Comparison of ENCODE assay signal across 8 mouse cellular contexts in the genomic region with DNA sequence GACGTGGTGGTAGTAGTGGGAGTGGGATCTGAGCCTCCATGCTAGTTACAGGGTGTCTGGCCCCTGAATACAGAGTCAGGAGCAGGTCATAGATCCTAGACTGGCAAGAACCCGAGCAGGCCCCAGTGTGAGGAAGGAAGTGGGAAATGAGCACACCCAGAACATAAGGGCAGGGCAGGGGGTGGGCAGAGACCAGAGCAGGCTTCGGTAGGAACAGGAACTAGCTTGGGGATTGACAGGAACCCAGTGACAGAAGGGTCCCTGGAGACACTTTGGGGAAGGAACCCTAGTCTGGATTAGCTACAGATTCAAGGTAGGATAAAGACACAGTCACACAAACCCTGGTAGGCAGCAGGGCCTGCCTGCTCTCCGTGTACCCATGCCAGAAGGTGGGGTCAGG. TPM values are rescaled to one million over a fixed set of nuclear protein-coding genes. Genes with fewer than 3 reads are reported as not detected.
A peak's percentile ranks its signal among the peaks of the same experiment; 100 is the strongest.
DNase-seq lines count a peak whose midpoint lies in the region; ATAC-seq lines count a peak whose summit lies in the region.

No protein-coding gene starts in this region.

- H3K36me3 ChIP-seq in embryonic facial prominence, embryonic 11.5 days (replicated peaks; ENCODE audit: control insufficient read depth, insufficient read depth, low read depth, low read length) = no peaks in the 10 kb centered on the region
- no peaks in the 10 kb centered on the region for H3K36me3 ChIP-seq in limb, embryonic 11.5 days (ENCODE audit: control insufficient read depth, insufficient read depth, low read length)
- no peaks in the 10 kb centered on the region for H3K36me3 ChIP-seq in midbrain, embryonic 11.5 days (ENCODE audit: control insufficient read depth, insufficient read depth, low read length)

- H3K4me1 ChIP-seq in embryonic facial prominence, embryonic 11.5 days (ENCODE audit: control insufficient read depth, insufficient read depth, low read length) = peaks cover 5% of the 10 kb centered on the region; the same call in 1 of the 2 replicates
- H3K4me1 ChIP-seq in limb, embryonic 11.5 days (ENCODE audit: control insufficient read depth, insufficient read depth, low read length) = peaks cover 13% of the 10 kb centered on the region
- peaks cover 24% of the 10 kb centered on the region for H3K4me1 ChIP-seq in midbrain, embryonic 11.5 days (ENCODE audit: control insufficient read depth, insufficient read depth, low read length)

- WGBS in embryonic facial prominence, embryonic 11.5 days = 30% methylated on average over 4 of the region's 4 CpGs
- WGBS in limb, embryonic 11.5 days = 40% methylated on average over 4 of the region's 4 CpGs
- 7% methylated on average over 4 of the region's 4 CpGs for WGBS in midbrain, embryonic 11.5 days

- DNase-seq in embryo, embryonic 9.5 days (ENCODE audit: extremely low spot score) = peak; percentile 28
- no peak for DNase-seq in embryo, embryonic 10.5 days (ENCODE audit: low spot score)
- DNase-seq in embryonic facial prominence, embryonic 11.5 days (ENCODE audit: low spot score) = no peak
- peak; percentile 44 to 52 for DNase-seq in heart, postnatal 36 days
- no peak for DNase-seq in limb, embryonic 11.5 days (ENCODE audit: low spot score)
- DNase-seq in midbrain, embryonic 11.5 days (ENCODE audit: low spot score, missing footprints) = peak; percentile 94
- DNase-seq in right cerebral cortex, postnatal 14 days = no peak
- DNase-seq in urinary bladder, postnatal 25 days (ENCODE audit: low spot score) = no peak

- no peak for ATAC-seq in embryonic facial prominence, embryonic 11.5 days (replicated peaks; ENCODE audit: insufficient number of reproducible peaks, low FRiP score, low TSS enrichment, low read depth)
- no peak for ATAC-seq in limb, embryonic 11.5 days (ENCODE audit: insufficient number of reproducible peaks, low FRiP score, low TSS enrichment, low read depth)
- no peak for ATAC-seq in midbrain, embryonic 11.5 days (ENCODE audit: low FRiP score)

- peak overlapping the region; percentile 41 for H3K9ac ChIP-seq in embryonic facial prominence, embryonic 11.5 days (replicated peaks; ENCODE audit: low read length)
- H3K9ac ChIP-seq in limb, embryonic 11.5 days (ENCODE audit: low read length) = 0 out of 2 replicates have a peak overlapping the region, but pooled peaks have one; percentile 17
- H3K9ac ChIP-seq in midbrain, embryonic 11.5 days (ENCODE audit: low read length) = peak overlapping the region; percentile 67

- intact Hi-C loops in heart, postnatal 36 days (cut with DNase I) = no loop called here

- no peaks in the 10 kb centered on the region for H3K9me3 ChIP-seq in embryonic facial prominence, embryonic 11.5 days (replicated peaks; ENCODE audit: control insufficient read depth, low read length)
- no peaks in the 10 kb centered on the region for H3K9me3 ChIP-seq in limb, embryonic 11.5 days (ENCODE audit: control insufficient read depth, low read length)
- H3K9me3 ChIP-seq in midbrain, embryonic 11.5 days (ENCODE audit: control insufficient read depth, low read length) = no peaks in the 10 kb centered on the region

- peak overlapping the region; percentile 53 for H3K27ac ChIP-seq in embryonic facial prominence, embryonic 11.5 days (replicated peaks; ENCODE audit: low read depth, low read length)
- H3K27ac ChIP-seq in limb, embryonic 11.5 days (replicated peaks; ENCODE audit: low read depth, low read length) = no peak overlapping the region
- H3K27ac ChIP-seq in midbrain, embryonic 11.5 days (ENCODE audit: low read depth, low read length) = peak overlapping the region; percentile 99

- peak overlapping the region; percentile 79 for H3K4me2 ChIP-seq in embryonic facial prominence, embryonic 11.5 days (ENCODE audit: low read depth, low read length)
- peak overlapping the region; percentile 64 for H3K4me2 ChIP-seq in limb, embryonic 11.5 days (ENCODE audit: low read depth, severe bottlenecking)
- peak overlapping the region; percentile 93 for H3K4me2 ChIP-seq in midbrain, embryonic 11.5 days

- H3K4me3 ChIP-seq in embryonic facial prominence, embryonic 11.5 days (ENCODE audit: low read depth, low read length) = peak overlapping the region; percentile 45
- peak overlapping the region; percentile 47; the same call in 1 of the 2 replicates for H3K4me3 ChIP-seq in limb, embryonic 11.5 days (ENCODE audit: low read depth, low read length)
- H3K4me3 ChIP-seq in midbrain, embryonic 11.5 days (ENCODE audit: low read depth, low read length) = peak overlapping the region; percentile 53

- H3K27me3 ChIP-seq in embryonic facial prominence, embryonic 11.5 days (ENCODE audit: control insufficient read depth, insufficient read depth, low read length) = no peaks in the 10 kb centered on the region
- no peaks in the 10 kb centered on the region for H3K27me3 ChIP-seq in limb, embryonic 11.5 days (ENCODE audit: control insufficient read depth, insufficient read depth, low read length)
- no peaks in the 10 kb centered on the region for H3K27me3 ChIP-seq in midbrain, embryonic 11.5 days (ENCODE audit: control insufficient read depth, insufficient read depth, low read length)

RNA-seq across cellular contexts. Expression of a gene that starts 1.3 kb away (rescaled TPM):
- polyA plus RNA-seq in embryonic facial prominence, embryonic 11.5 days (2014; fragmentation: Nextera tagmentation; extraction: Ambion mirVana) = 8.7 and 9.6 TPM in 2 replicates
- 10 to 100 TPM; 26.1 to 30.0 TPM for total RNA-seq in heart, postnatal 36 days (2021)
- polyA plus RNA-seq in limb, embryonic 11.5 days (2014; fragmentation: Nextera tagmentation; extraction: Ambion mirVana) = 6.0 and 6.5 TPM in 2 replicates
- 23.3 and 24.4 TPM in 2 replicates for polyA plus RNA-seq in midbrain, embryonic 11.5 days (2014; fragmentation: Nextera tagmentation; extraction: Ambion mirVana)

RNA-seq across cellular contexts. Expression of a gene that starts 13.2 kb away (rescaled TPM):
- polyA plus RNA-seq in embryonic facial prominence, embryonic 11.5 days (2014; fragmentation: Nextera tagmentation; extraction: Ambion mirVana) = 410 TPM in 2 replicates
- 100 to 1,000 TPM; 108 to 115 TPM for total RNA-seq in heart, postnatal 36 days (2021)
- polyA plus RNA-seq in limb, embryonic 11.5 days (2014; fragmentation: Nextera tagmentation; extraction: Ambion mirVana) = 411 and 426 TPM in 2 replicates
- polyA plus RNA-seq in midbrain, embryonic 11.5 days (2014; fragmentation: Nextera tagmentation; extraction: Ambion mirVana) = 365 TPM in 2 replicates

RNA-seq across cellular contexts. Expression of a gene that starts 14.1 kb away (rescaled TPM):
- 4.1 and 6.1 TPM in 2 replicates for polyA plus RNA-seq in embryonic facial prominence, embryonic 11.5 days (2014; fragmentation: Nextera tagmentation; extraction: Ambion mirVana)
- 10 to 100 TPM; 12.9 to 13.5 TPM for total RNA-seq in heart, postnatal 36 days (2021)
- 2.4 and 2.5 TPM in 2 replicates for polyA plus RNA-seq in limb, embryonic 11.5 days (2014; fragmentation: Nextera tagmentation; extraction: Ambion mirVana)
- polyA plus RNA-seq in midbrain, embryonic 11.5 days (2014; fragmentation: Nextera tagmentation; extraction: Ambion mirVana) = 14.7 and 16.2 TPM in 2 replicates

RNA-seq across cellular contexts. Expression of a gene that starts 19.1 kb away (rescaled TPM):
- 17.3 and 18.8 TPM in 2 replicates for polyA plus RNA-seq in embryonic facial prominence, embryonic 11.5 days (2014; fragmentation: Nextera tagmentation; extraction: Ambion mirVana)
- 10 to 100 TPM; 20.1 to 23.2 TPM for total RNA-seq in heart, postnatal 36 days (2021)
- polyA plus RNA-seq in limb, embryonic 11.5 days (2014; fragmentation: Nextera tagmentation; extraction: Ambion mirVana) = 21.7 and 22.7 TPM in 2 replicates
- 16.2 and 16.4 TPM in 2 replicates for polyA plus RNA-seq in midbrain, embryonic 11.5 days (2014; fragmentation: Nextera tagmentation; extraction: Ambion mirVana)

RNA-seq across cellular contexts. Expression of a gene that starts 34.4 kb away (rescaled TPM):
- polyA plus RNA-seq in embryonic facial prominence, embryonic 11.5 days (2014; fragmentation: Nextera tagmentation; extraction: Ambion mirVana) = 19.7 and 22.7 TPM in 2 replicates
- total RNA-seq in heart, postnatal 36 days (2021) = 1 to 10 TPM; 2.6 to 3.2 TPM
- 19.1 and 23.6 TPM in 2 replicates for polyA plus RNA-seq in limb, embryonic 11.5 days (2014; fragmentation: Nextera tagmentation; extraction: Ambion mirVana)
- polyA plus RNA-seq in midbrain, embryonic 11.5 days (2014; fragmentation: Nextera tagmentation; extraction: Ambion mirVana) = 21.4 and 22.0 TPM in 2 replicates

Comparison
In these comparisons a context has a peak if more than half of its experiments do, and no peak if none do; other contexts are left out.
1. DNase-seq: peak in embryo, embryonic 9.5 days (single experiment), heart, postnatal 36 days (2 of 2) and midbrain, embryonic 11.5 days (single experiment); none in embryo, embryonic 10.5 days (single experiment), embryonic facial prominence, embryonic 11.5 days (single experiment), limb, embryonic 11.5 days (single experiment), right cerebral cortex, postnatal 14 days (single experiment) and urinary bladder, postnatal 25 days (single experiment).
2. H3K9ac ChIP-seq: peak in every context shown above with its lines; median percentile 67 in midbrain, embryonic 11.5 days; 41 in embryonic facial prominence, embryonic 11.5 days; 17 in limb, embryonic 11.5 days.
3. Peak in every context shown above with its lines, with median percentiles within 50 percentile points of each other: H3K4me2 ChIP-seq and H3K4me3 ChIP-seq.